Comparison of ENCODE assay signal across 8 mouse cellular contexts in the genomic region with DNA sequence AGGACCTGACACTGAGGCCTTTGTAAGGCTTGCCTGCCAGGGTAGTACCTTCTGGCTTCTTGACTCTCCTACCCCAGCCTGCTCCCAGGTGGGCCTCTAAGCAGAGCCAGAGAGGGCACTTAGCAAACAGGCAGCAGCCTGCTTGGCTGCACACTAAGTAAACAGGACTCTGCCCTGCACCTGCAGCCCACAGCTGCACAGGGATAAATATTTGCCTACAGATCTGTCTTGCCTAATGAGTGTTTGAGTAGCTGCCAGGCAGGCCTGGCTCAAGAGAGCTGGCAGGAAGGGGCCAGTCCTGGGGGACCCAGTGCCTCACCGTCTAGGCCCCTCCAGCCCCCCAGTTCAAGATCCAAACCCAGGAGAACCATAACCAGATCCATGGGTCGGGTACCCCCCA. TPM values are rescaled to one million over a fixed set of nuclear protein-coding genes. Genes with fewer than 3 reads are reported as not detected.
DNase-seq lines count a peak whose midpoint lies in the region; ATAC-seq and TF ChIP-seq lines count a peak whose summit lies in the region.

No protein-coding gene starts in this region.

- no peaks in the 10 kb centered on the region for H3K9me3 ChIP-seq in embryonic facial prominence, embryonic 13.5 days
- H3K9me3 ChIP-seq in kidney, postnatal 0 days (replicated peaks; ENCODE audit: low read length), result no peaks in the 10 kb centered on the region

- H3K27me3 ChIP-seq in embryonic facial prominence, embryonic 13.5 days, result no peaks in the 10 kb centered on the region
- no peaks in the 10 kb centered on the region for H3K27me3 ChIP-seq in kidney, postnatal 0 days (ENCODE audit: insufficient read depth, low read length)
- H3K27me3 ChIP-seq in splenic B cell, adult 2 months (ENCODE audit: control insufficient read depth, insufficient read depth, low read length, poor library complexity, severe bottlenecking), result no peaks in the 10 kb centered on the region

- ATAC-seq in embryonic facial prominence, embryonic 13.5 days (ENCODE audit: insufficient number of reproducible peaks, insufficient read depth, low FRiP score, low TSS enrichment, low read depth), result peak; percentile 89
- peak; percentile 94 for ATAC-seq in kidney, postnatal 0 days (replicated peaks; ENCODE audit: low FRiP score, low read depth)
- no peak for ATAC-seq in activated CD4-positive, CD25-positive, alpha-beta regulatory T cell, adult 4 months

- TF ChIP-seq CTCF in kidney, postnatal 0 days (IDR thresholded peaks at IDR 0.05; ENCODE audit: low read depth), result no peak

- H3K9ac ChIP-seq in embryonic facial prominence, embryonic 13.5 days, result no peak overlapping the region
- H3K9ac ChIP-seq in kidney, postnatal 0 days (ENCODE audit: low read depth, low read length), result no peak overlapping the region

- 39% methylated on average over 2 of the region's 2 CpGs for WGBS in embryonic facial prominence, embryonic 13.5 days
- 50% methylated on average over 2 of the region's 2 CpGs for WGBS in kidney, postnatal 0 days

- no peak overlapping the region for H3K4me2 ChIP-seq in embryonic facial prominence, embryonic 13.5 days
- H3K4me2 ChIP-seq in kidney, postnatal 0 days (ENCODE audit: low read length), result no peak overlapping the region

- DNase-seq in B cell, adult 2 months, result peak; percentile 55 to 56
- DNase-seq in kidney, postnatal 0 days (ENCODE audit: low spot score), result peak; percentile 68
- DNase-seq in lung, postnatal 25 days (ENCODE audit: low spot score), result peak; percentile 65
- peak; percentile 61 for DNase-seq in splenic B cell, adult 2 months (ENCODE audit: low read depth, low spot score)
- DNase-seq in left cerebral cortex, adult 8-10 months (ENCODE audit: low spot score in 2 of 2), result no peak
- DNase-seq in gastrocnemius, postnatal 36 days, result no peak

- peaks cover 9% of the 10 kb centered on the region for H3K4me1 ChIP-seq in embryonic facial prominence, embryonic 13.5 days
- no peaks in the 10 kb centered on the region for H3K4me1 ChIP-seq in kidney, postnatal 0 days (replicated peaks; ENCODE audit: insufficient read depth, low read length)

- intact Hi-C loops in gastrocnemius, postnatal 36 days (cut with DNase I), result no loop called here

- no peak overlapping the region for H3K4me3 ChIP-seq in embryonic facial prominence, embryonic 13.5 days
- H3K4me3 ChIP-seq in kidney, postnatal 0 days (replicated peaks; ENCODE audit: low read depth, low read length), result no peak overlapping the region

- H3K27ac ChIP-seq in embryonic facial prominence, embryonic 13.5 days, result peak overlapping the region; percentile 66
- H3K27ac ChIP-seq in kidney, postnatal 0 days, result peak overlapping the region; percentile 81

- no peaks in the 10 kb centered on the region for H3K36me3 ChIP-seq in embryonic facial prominence, embryonic 13.5 days
- H3K36me3 ChIP-seq in kidney, postnatal 0 days (ENCODE audit: insufficient read depth, low read length), result no peaks in the 10 kb centered on the region
- no peaks in the 10 kb centered on the region for H3K36me3 ChIP-seq in splenic B cell, adult 2 months (ENCODE audit: control insufficient read depth, insufficient read depth, low read length, poor library complexity, severe bottlenecking)

RNA-seq across cellular contexts. Expression of gene Thoc3, which starts 43.4 kb away (rescaled TPM):
- 132 and 152 TPM in 2 replicates for polyA plus RNA-seq in embryonic facial prominence, embryonic 13.5 days (2015; fragmentation: Nextera tagmentation; extraction: Ambion mirVana)
- 83.4 and 87.7 TPM in 2 replicates for polyA plus RNA-seq in kidney, postnatal 0 days (2015; fragmentation: Nextera tagmentation; extraction: Ambion mirVana)
- 10 to 100 TPM; 31.2 to 37.2 (median 35.5) TPM for total RNA-seq in left cerebral cortex, adult 8-10 months (2022)
- 10 to 100 TPM; 12.9 to 13.7 TPM for total RNA-seq in gastrocnemius, postnatal 36 days (2021)
- 10 to 100 TPM; 31.5 to 33.0 TPM for polyA plus RNA-seq in activated CD4-positive, CD25-positive, alpha-beta regulatory T cell, adult 4 months (2017; shearing (Covaris generic))

RNA-seq across cellular contexts. Expression of gene Cplx2, which starts 54.1 kb away (rescaled TPM):
- polyA plus RNA-seq in embryonic facial prominence, embryonic 13.5 days (2015; fragmentation: Nextera tagmentation; extraction: Ambion mirVana), result 7.3 and 7.4 TPM in 2 replicates
- polyA plus RNA-seq in kidney, postnatal 0 days (2015; fragmentation: Nextera tagmentation; extraction: Ambion mirVana), result 4.0 and 4.5 TPM in 2 replicates
- total RNA-seq in left cerebral cortex, adult 8-10 months (2022), result 100 to 1,000 TPM; 781 to 858 (median 827) TPM
- 1 to 10 TPM; 1.0 to 1.1 TPM for total RNA-seq in gastrocnemius, postnatal 36 days (2021)
- polyA plus RNA-seq in activated CD4-positive, CD25-positive, alpha-beta regulatory T cell, adult 4 months (2017; shearing (Covaris generic)), result not detected

Comparison
In these comparisons a context has a peak if more than half of its experiments do, and no peak if none do; other contexts are left out.
1. DNase-seq: peak in B cell, adult 2 months (2 of 2), kidney, postnatal 0 days (single experiment), lung, postnatal 25 days (single experiment) and splenic B cell, adult 2 months (single experiment); none in left cerebral cortex, adult 8-10 months (0 of 2) and gastrocnemius, postnatal 36 days (0 of 2).